Mouse (Mus musculus): ENCODE results near the gene Ifna6.

Ifna6 gene

DNA sequence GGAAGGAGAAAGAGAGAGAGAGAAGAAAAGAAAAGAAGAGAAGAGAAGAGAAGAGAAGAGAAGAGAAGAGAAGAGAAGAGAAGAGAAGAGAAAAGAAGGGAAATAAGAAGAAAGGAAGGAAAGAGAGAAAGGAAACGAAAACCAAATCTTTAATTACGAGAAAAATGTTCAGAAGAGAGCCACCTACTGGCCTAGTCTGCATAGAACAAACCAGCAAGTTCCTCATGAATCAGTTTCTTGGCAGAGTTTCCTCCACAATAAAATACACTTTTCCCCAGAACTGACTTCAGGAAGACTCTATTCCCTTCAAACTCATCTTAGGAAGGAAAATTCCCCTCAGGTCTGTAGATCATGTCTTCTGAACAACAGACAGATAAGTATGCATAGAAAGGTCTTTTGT lies 18.1 kb downstream of the Ifna6 start:
- DNase-seq (ENCODE audit: low spot score in 2 of 2), result no peak

GRCm38 (mm10) chr4:88849698-88850097 lies 22.5 kb downstream of the Ifna6 start, which contains the start of gene Ifna1:
Gene Ifna1 (plus strand): TSS chr4:88850087.
- DNase-seq (ENCODE audit: low spot score in 2 of 2), result no peak

- DNase-seq (ENCODE audit: low spot score in 2 of 2), result no peak
Observed at GRCm38 (mm10) chr4:88851026-88851763, 24.0 kb downstream of the Ifna6 start.

GRCm38 (mm10) chr4:88859214-88859613 lies 32.0 kb downstream of the Ifna6 start:
- no peak for DNase-seq (ENCODE audit: low spot score in 2 of 2)

- DNase-seq (ENCODE audit: low spot score in 2 of 2), result no peak
Observed at GRCm38 (mm10) chr4:88863309-88863708, 36.1 kb downstream of the Ifna6 start.

DNA sequence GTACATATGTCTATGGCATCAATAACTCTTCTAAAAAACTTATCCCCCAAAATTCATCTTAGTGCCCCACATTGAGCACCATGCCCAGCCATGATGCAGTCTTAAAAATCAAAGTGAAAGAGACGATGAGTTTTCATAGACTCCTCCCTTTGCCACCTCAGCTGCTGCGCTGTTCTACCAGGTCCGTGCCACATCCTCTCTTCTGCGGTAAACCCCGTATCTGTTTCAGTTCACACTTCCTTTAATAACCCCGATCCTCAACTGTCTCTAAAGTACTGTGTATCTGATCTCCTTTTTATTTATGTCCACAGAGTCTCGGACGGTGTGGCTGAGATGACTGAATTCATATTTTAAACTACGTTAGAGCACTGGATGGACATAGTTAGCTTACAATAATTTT lies 37.4 kb downstream of the Ifna6 start:
- no peak for DNase-seq (ENCODE audit: low spot score in 2 of 2)

GRCm38 (mm10) chr4:88865011-88865569 lies 37.9 kb downstream of the Ifna6 start:
- DNase-seq (ENCODE audit: low spot score in 2 of 2), result no peak

DNA sequence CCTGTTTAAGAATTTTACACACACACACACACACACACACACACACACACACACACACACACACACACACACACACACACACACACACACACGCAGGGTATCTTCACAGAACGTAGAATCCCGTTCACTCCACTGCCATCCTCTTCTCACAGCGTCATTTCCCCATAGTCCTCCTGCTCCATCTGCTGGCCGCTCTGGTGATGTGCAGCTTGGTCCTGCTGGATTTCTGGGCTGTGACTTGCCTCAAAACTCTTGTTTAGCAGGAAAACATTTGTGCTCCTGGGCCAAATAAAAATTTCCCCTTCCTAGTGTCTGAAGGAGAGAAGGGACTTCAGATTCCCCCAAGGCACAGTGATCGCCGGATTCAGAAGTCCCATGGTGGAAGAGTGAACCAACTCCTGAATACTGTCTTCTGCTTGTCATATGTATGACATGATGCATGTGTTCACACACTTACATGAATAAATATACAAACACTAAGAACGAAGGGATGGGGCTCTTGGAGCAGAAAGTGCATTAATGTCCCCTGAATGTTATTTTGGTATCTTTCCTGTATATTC lies 40.2 kb downstream of the Ifna6 start:
- DNase-seq (ENCODE audit: low spot score in 2 of 2), result peak; percentile 27 to 65

DNA sequence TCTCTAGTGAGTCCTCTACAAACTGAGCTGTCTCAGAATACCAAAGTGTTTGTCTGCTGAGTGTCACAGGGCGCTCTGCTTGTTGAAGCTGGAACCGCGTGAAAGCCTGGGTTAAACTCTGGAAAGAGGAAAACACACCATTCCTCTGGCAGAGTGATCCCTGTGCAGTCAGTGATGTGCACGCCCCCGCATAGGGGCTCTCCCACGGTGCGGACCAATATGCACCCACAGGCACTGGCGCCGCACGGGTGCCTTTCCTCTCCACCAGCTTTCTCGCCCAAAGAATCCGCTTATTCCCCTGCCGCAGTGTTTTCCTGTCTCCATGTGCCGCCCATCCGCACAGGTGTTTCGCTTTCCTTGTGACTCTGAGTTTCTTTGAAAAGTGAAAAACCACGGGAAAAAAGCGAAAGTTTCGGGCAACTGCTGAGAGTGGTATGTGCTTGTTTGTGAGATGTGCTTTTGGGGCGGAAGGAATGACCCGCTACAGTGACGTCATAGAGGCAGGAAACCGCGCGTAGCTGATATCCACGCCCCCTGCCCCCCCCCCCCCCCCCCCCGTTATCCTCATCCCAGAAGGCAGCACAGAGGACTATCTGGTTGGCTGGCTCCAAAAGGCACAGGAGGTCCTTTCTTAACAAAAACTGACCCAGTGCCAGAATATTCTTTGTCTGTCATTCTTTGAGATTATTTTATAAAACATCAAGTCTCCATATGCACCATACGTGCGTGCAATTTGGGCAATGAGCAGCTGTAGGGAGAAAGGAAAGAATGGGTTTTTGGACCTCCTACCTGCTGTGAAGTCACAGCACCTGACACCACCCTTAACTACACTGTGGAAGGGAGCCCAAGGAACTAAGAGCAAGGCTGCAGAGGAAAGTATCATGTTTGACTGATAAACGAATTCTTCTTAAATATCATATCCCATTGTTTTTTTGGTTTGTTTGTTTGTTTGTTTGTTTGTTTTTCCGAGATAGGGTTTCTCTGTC lies 41.0 kb downstream of the Ifna6 start:
- DNase-seq (ENCODE audit: low spot score in 2 of 2), result peak; percentile 7 to 11

DNA sequence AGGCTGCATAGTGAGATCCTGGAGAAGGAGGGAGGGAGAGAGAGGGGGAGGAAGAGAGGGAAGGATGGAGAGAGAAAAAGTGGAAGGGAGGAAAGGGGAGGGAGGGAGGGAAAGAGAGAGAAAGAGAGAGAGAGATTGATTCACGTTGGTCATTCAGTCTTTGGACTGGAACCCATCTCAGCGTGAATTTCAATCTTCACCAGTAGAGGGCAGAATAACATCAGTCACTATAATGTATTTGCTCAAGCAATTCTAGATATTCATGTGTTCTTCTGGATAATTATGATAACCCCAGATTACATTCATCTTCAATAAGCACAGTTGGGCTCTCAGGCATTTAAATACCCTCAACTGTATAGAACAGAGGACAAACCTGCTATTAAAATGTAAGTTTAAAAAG lies 45.5 kb downstream of the Ifna6 start:
- DNase-seq (ENCODE audit: low spot score in 2 of 2), result no peak

GRCm38 (mm10) chr4:88875435-88876095 lies 48.3 kb downstream of the Ifna6 start:
- no peak for DNase-seq (ENCODE audit: low spot score in 2 of 2)

DNA sequence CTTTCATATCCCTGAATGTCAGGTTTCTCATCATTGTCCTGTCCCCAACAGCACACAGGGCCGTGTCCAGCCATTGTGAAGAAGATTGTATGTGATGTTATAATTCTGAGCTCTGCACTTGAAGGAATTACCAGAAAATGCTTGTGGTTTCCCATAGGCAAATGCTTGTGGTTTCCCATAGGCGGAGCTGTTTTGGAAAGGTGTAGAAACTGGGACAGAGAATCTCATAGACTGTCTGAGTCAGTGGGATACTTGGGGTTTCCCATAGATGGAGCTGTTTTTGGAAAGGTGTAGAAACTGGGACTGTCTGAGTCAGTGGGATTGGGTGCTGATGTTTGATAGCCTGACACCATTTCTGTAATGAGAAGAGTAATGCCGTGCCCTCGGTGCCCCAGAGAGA lies 49.3 kb downstream of the Ifna6 start:
- DNase-seq (ENCODE audit: low spot score in 2 of 2), result no peak

All from frontal cortex, postnatal 10 days (tissue).